Mouse (Mus musculus) heart, embryonic 12.5 days (tissue): ENCODE measurements at regions not wholly inside any gene's neighbourhood (a gene's known extent, or its start where the extent isn't known, plus 50 kb on each side); places are given as distances from the start of the nearest gene placed in this dataset.

ENCODE experiments used
- ATAC-seq: fragments of 200-750 bp; cut with Nextera tagmentation; 2 replicates; pipeline ENCODE4 v1.8.0; 2017; ENCODE audit warnings: moderate TSS enrichment, moderate library complexity; ENCODE audit not compliant: insufficient number of reproducible peaks, low FRiP score
- H3K27ac ChIP-seq: fragments of 300-500 bp; sonication (generic); 2 replicates; pipeline ENCODE4 v1.5.1; 2016; ENCODE audit warnings: mild to moderate bottlenecking, moderate library complexity; ENCODE audit not compliant: poor library complexity, severe bottlenecking
- H3K27me3 ChIP-seq: fragments of 300-500 bp; sonication (generic); replicated peaks from 2 replicates; pipeline ENCODE4 v1.6.1; 2016; ENCODE audit warnings: mild to moderate bottlenecking, moderate library complexity
- H3K36me3 ChIP-seq: fragments of 300-500 bp; sonication (generic); 2 replicates; pipeline ENCODE4 v1.6.1; 2016; ENCODE audit warnings: mild to moderate bottlenecking, moderate library complexity
- H3K4me1 ChIP-seq: fragments of 300-500 bp; sonication (generic); replicated peaks from 2 replicates; pipeline ENCODE4 v1.6.1; 2016; ENCODE audit warnings: mild to moderate bottlenecking
- H3K4me2 ChIP-seq: fragments of 300-500 bp; sonication (generic); 2 replicates; pipeline ENCODE4 v1.6.1; 2016; ENCODE audit warnings: mild to moderate bottlenecking, moderate library complexity
- H3K4me3 ChIP-seq: fragments of 300-500 bp; sonication (generic); 2 replicates; pipeline ENCODE4 v1.5.1; 2016; ENCODE audit warnings: mild to moderate bottlenecking
- H3K9ac ChIP-seq: fragments of 300-500 bp; sonication (generic); 2 replicates; pipeline ENCODE4 v1.6.1; 2016; ENCODE audit warnings: mild to moderate bottlenecking, moderate library complexity
- H3K9me3 ChIP-seq: fragments of 300-500 bp; sonication (generic); replicated peaks from 2 replicates; pipeline ENCODE4 v1.6.1; 2016; ENCODE audit warnings: mild to moderate bottlenecking, moderate library complexity
- WGBS: fragments of 180-500 bp; shearing (Covaris S2); methylation state at CpG from one replicate; pipeline ENCODE4 v1.1.7; 2016; 5-methylcytosine and 5-hydroxymethylcytosine counted together

DNA sequence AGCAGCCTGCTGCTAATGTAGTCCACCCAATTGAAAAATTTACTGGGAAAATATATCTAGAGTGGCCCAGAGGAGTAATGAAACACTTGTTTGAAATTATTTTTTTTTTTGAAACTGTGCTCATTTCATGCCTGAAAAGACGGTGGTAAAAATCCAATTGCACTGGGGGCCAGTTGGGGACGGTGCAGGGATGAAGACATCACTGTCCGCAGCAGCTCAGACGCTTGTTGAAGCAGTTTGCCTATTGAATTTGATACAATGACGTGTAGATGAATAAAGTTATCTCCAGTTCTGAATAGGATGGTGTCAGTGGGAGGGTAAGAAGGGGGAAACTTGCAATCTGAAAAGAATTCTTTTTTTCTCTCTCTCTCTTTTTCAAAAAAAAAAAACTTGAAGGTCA is 200.5 kb downstream of the Nr2f2 start:
- ATAC-seq, result no peak
- no peak overlapping the region for H3K4me2 ChIP-seq
- WGBS, result 69% methylated on average over 5 of the region's 5 CpGs

DNA sequence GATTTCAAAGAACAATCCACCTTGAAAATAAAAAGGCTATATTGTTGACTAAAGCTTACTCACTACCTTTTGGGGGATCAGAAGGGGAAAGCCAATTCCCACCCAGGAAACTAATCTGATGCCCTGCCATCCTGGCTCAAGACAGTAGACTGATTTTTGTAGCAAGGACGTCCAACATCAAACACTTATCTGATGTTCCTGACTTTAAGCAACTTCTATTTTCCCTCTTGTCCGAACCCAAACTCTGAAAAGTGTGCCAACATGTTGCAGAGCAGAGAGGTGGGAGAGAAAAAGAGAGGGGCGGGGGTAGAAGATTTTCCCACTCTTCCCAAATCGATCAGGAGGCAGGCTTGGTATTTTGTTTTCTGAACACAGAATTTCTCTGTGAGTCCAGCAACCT is 201.0 kb downstream of the Nr2f2 start:
- WGBS, result 47% methylated on average over 4 of the region's 4 CpGs
- no peak for ATAC-seq

More for the DNA sequence above, 200.5 kb downstream of the Nr2f2 start:
- no peaks in the 10 kb centered on the region for H3K9me3 ChIP-seq
- H3K9ac ChIP-seq, result no peak overlapping the region
- no peak overlapping the region for H3K27ac ChIP-seq
- H3K4me1 ChIP-seq, result no peaks in the 10 kb centered on the region
- no peaks in the 10 kb centered on the region for H3K36me3 ChIP-seq
- no peak overlapping the region for H3K4me3 ChIP-seq
- H3K27me3 ChIP-seq, result no peaks in the 10 kb centered on the region

DNA sequence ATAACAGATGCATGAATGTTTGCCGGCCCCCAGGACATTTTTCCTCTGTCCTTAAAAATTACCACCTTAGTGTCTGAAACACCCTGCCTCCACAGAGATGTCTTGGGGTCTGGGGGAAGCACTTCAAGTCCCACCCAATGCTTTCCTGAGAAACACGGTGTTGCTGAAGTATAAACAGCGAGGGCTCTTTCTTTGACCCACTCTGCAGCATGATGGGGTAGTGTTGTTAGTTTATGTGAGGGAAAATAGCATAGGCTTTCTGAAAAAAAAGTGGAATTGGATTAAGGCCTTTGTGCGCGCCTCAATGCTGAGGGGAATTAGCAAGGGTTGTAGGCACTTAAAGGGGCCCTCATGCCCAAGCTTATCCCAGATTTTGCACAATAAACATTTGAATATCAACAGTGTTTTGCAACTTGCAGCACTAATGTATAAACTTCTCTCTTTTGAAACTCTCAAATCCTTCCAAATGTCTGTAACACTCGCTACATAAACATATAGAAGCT is 201.8 kb downstream of the Nr2f2 start:
- H3K27ac ChIP-seq, result no peak overlapping the region
- WGBS, result 60% methylated on average over 6 of the region's 6 CpGs
- no peak for ATAC-seq

More for the DNA sequence above, 201.0 kb downstream of the Nr2f2 start:
- Histone ChIP-seq H3K27ac (no peak overlapping the region), H3K9ac (no peak overlapping the region), H3K4me2 (no peak overlapping the region), H3K9me3 (no peaks in the 10 kb centered on the region), H3K4me3 (no peak overlapping the region), H3K27me3 (no peaks in the 10 kb centered on the region), H3K36me3 (no peaks in the 10 kb centered on the region), H3K4me1 (no peaks in the 10 kb centered on the region)

DNA sequence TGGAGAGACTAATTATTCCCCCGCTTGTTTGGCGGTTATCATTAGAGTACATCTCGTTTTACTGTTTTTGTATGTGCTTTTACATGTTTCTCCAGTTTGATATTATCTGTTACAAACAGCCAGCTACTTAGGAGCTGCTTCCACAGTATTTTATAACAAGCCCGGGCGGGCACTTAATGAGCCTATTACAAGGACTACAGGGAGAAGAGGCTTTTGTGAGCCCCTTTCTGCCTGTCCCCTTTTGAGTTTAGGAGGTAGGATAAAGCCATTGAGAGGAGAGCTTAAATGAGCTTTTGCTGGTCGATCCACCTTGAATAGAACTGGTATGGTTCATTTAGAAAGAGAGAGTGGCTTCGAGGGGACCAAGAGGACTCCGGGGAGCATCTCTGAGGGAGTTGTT is 208.0 kb downstream of the Nr2f2 start:
- Histone ChIP-seq H3K4me3 (no peak overlapping the region), H3K9ac (no peak overlapping the region), H3K4me1 (no peaks in the 10 kb centered on the region), H3K4me2 (no peak overlapping the region), H3K9me3 (no peaks in the 10 kb centered on the region), H3K27ac (no peak overlapping the region), H3K27me3 (no peaks in the 10 kb centered on the region), H3K36me3 (no peaks in the 10 kb centered on the region)
- no peak for ATAC-seq
- WGBS, result 77% methylated on average over 8 of the region's 8 CpGs

More for the DNA sequence above, 201.8 kb downstream of the Nr2f2 start:
- Histone ChIP-seq H3K4me2 (no peak overlapping the region), H3K9me3 (no peaks in the 10 kb centered on the region), H3K27me3 (no peaks in the 10 kb centered on the region), H3K4me3 (no peak overlapping the region), H3K4me1 (no peaks in the 10 kb centered on the region), H3K36me3 (no peaks in the 10 kb centered on the region), H3K9ac (no peak overlapping the region)

DNA sequence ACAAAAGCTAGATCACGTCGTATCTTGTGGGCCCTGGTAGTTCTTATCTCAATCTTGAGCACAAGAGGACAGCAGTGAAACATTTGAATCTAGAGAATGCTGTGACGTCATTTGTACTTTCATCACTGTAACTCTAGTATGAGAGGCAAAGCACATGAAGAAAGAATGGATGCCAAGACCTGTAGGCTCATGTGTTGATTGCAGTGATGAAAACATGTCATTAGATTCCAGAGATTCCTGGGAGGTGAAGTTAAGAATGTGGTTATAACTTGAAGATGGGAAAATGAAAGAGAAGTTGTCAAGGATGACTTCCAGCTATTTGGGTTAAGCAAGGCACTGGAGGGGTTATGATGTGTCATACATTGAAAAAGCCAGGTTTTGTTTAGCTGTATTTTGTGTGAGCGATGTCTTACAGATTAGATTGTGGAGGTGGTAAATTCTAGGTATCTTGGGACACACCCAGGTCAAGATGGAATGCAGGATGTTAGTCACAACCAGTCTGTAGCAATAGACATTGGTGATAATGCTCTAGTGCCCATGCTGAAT is 221.7 kb downstream of the Nr2f2 start:
- Histone ChIP-seq H3K4me2 (no peak overlapping the region), H3K4me3 (no peak overlapping the region), H3K9ac (no peak overlapping the region), H3K36me3 (no peaks in the 10 kb centered on the region), H3K4me1 (no peaks in the 10 kb centered on the region), H3K9me3 (no peaks in the 10 kb centered on the region), H3K27me3 (no peaks in the 10 kb centered on the region), H3K27ac (no peak overlapping the region)
- ATAC-seq, result no peak
- 35% methylated on average over 4 of the region's 4 CpGs for WGBS

DNA sequence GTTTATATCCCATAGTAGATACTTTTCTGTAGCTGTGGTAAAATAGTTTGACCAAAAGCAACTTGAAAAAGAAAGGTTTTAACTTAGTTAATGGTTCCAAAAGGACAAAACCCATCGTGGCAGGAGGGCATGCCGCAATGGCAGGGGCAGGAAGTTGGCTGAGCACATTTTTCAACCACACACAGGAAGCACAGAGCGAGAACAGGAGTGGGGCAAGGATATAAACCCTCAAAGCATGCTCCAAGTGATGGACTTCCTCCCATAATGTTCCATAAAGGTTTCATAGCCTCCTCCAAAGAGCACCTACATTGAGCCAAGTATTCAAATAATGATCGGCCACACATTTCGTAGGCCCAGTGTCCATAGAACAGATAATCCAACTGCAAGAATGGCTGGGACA is 229.7 kb downstream of the Nr2f2 start:
- H3K27me3 ChIP-seq, result no peaks in the 10 kb centered on the region
- no peak overlapping the region for H3K4me2 ChIP-seq
- no peaks in the 10 kb centered on the region for H3K36me3 ChIP-seq
- H3K9me3 ChIP-seq, result no peaks in the 10 kb centered on the region
- no peaks in the 10 kb centered on the region for H3K4me1 ChIP-seq
- no peak overlapping the region for H3K27ac ChIP-seq
- H3K4me3 ChIP-seq, result no peak overlapping the region
- ATAC-seq, result no peak
- 73% methylated on average over 5 of the region's 5 CpGs for WGBS
- no peak overlapping the region for H3K9ac ChIP-seq

DNA sequence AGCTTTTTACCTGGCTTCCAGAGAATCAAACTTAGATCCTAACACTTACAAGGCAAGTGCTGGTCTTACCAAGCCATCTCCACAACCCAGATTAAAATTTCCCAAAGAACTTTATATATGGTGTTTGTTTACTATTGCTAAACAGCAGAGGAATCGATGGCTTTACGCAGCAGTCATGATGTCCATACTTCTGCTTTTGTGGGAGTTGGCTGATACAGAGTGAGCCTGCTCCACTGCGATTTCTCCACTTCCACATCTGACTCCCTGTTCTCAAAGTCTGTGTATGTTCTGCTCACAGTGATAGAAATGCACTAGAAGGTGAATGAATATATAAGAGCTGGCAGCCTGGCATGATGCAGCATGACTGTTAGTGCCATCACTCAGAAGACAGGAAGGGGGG is 231.1 kb downstream of the Nr2f2 start:
- no peaks in the 10 kb centered on the region for H3K4me1 ChIP-seq
- H3K9me3 ChIP-seq, result no peaks in the 10 kb centered on the region
- no peaks in the 10 kb centered on the region for H3K27me3 ChIP-seq
- no peak overlapping the region for H3K27ac ChIP-seq
- ATAC-seq, result no peak
- WGBS, result 84% methylated on average over 3 of the region's 3 CpGs
- H3K36me3 ChIP-seq, result no peaks in the 10 kb centered on the region
- no peak overlapping the region for H3K9ac ChIP-seq
- no peak overlapping the region for H3K4me3 ChIP-seq
- H3K4me2 ChIP-seq, result no peak overlapping the region

DNA sequence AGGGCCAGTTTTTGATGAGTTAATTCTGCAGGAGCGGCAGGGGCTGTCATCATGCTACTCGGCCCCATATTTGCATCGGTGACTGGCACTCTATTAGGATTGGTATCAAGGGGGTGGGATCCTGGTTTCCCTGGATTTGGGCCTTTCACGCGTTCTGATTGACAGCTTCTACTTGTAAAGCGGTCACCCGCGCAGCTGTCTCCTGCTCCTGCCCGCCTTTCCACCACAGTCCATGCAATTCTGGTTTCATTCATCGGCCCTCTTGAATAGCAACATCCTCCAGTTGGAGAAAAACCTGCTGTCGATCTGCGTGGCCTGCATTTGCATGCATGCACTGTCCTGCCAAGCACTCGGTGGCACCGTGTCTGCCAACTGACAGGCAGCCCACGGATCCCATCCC is 236.6 kb downstream of the Nr2f2 start:
- no peaks in the 10 kb centered on the region for H3K36me3 ChIP-seq
- H3K27ac ChIP-seq, result no peak overlapping the region
- H3K9me3 ChIP-seq, result no peaks in the 10 kb centered on the region
- no peak for ATAC-seq
- H3K9ac ChIP-seq, result no peak overlapping the region; the same call in 1 of the 2 replicates
- H3K4me3 ChIP-seq, result no peak overlapping the region
- WGBS, result 78% methylated on average over 15 of the region's 15 CpGs
- no peaks in the 10 kb centered on the region for H3K4me1 ChIP-seq
- H3K27me3 ChIP-seq, result no peaks in the 10 kb centered on the region
- no peak overlapping the region for H3K4me2 ChIP-seq

DNA sequence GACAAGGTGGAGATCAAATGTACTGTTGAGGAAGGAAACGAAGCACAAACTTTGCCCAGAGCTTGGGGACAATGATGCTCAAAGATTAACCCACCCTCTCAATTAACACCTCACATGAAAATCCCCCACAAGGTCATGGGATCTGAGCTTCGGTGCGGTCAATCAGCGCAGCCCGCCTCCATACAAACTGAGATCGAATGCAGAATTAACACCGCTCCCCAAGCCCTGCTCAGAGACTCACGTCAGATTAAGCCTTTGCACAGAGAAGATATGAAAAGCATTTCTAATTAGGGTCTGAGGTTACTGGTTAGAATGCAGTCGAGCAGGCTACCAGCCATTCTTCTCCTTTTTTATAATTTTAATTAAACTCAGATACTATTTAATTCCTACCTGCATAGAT is 243.7 kb downstream of the Nr2f2 start:
- WGBS, result 82% methylated on average over 9 of the region's 9 CpGs
- no peak overlapping the region for H3K27ac ChIP-seq
- H3K4me1 ChIP-seq, result 0 out of 2 replicates have a peak, but pooled peaks cover 5% of the 10 kb centered on the region
- no peak for ATAC-seq
- H3K9ac ChIP-seq, result no peak overlapping the region
- H3K4me2 ChIP-seq, result no peak overlapping the region
- no peak overlapping the region for H3K4me3 ChIP-seq
- no peaks in the 10 kb centered on the region for H3K9me3 ChIP-seq
- H3K27me3 ChIP-seq, result peaks cover 12% of the 10 kb centered on the region
- no peaks in the 10 kb centered on the region for H3K36me3 ChIP-seq

DNA sequence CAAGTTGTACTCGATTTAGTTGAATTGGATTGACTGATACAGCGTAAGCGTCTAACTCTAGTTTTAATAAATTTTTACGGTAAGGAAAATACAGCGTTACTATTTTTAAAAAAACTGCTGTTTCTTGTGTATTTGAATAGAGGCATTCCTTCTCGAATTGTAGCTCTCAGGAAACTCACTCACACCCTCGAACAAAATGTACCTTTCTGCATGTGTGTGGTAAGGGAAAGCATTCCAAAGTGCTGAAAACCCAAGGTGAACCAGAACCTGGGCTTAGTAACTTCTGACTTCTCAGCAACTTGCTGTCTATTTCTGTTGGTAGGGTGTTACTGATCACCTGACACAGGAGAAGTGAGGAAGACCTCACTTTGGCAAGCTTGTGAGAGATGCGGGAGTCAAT is 247.0 kb downstream of the Nr2f2 start:
- H3K27ac ChIP-seq, result no peak overlapping the region
- no peaks in the 10 kb centered on the region for H3K9me3 ChIP-seq
- 78% methylated on average over 8 of the region's 8 CpGs for WGBS
- no peaks in the 10 kb centered on the region for H3K36me3 ChIP-seq
- H3K27me3 ChIP-seq, result peaks cover 25% of the 10 kb centered on the region
- ATAC-seq, result no peak
- H3K9ac ChIP-seq, result no peak overlapping the region
- no peak overlapping the region for H3K4me3 ChIP-seq
- H3K4me2 ChIP-seq, result no peak overlapping the region
- 0 out of 2 replicates have a peak, but pooled peaks cover 5% of the 10 kb centered on the region for H3K4me1 ChIP-seq

DNA sequence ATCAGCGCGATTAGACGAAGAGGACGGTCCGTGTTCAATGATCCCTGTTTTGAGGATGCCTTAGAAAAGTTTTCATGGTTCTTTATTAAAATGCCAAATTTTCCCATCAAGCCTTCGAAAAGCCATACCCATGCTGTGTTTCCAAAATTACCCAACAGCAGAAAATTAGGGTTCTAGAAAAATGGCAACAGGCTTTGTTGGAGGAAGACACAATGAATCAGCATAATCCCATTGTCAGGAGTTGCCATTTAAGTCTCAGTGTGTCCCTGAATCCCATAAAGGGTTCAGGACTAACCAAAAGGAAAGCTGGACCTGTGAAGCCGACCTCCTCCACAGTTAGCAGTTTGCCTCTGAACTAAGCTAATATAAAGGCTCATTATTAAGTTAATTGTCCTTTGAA is 247.6 kb downstream of the Nr2f2 start:
- H3K9me3 ChIP-seq, result no peaks in the 10 kb centered on the region
- H3K36me3 ChIP-seq, result no peaks in the 10 kb centered on the region
- peaks cover 28% of the 10 kb centered on the region for H3K27me3 ChIP-seq
- H3K4me1 ChIP-seq, result 0 out of 2 replicates have a peak, but pooled peaks cover 5% of the 10 kb centered on the region
- 0 out of 2 replicates have a peak overlapping the region, but pooled peaks have one; percentile 23 for H3K9ac ChIP-seq
- H3K27ac ChIP-seq, result no peak overlapping the region
- ATAC-seq, result no peak
- H3K4me3 ChIP-seq, result peak overlapping the region; percentile 47; the same call in 1 of the 2 replicates
- WGBS, result 46% methylated on average over 7 of the region's 7 CpGs
- H3K4me2 ChIP-seq, result peak overlapping the region; percentile 76
